Mouse (Mus musculus) MN1 (cell line): ENCODE data around the gene Trip10.

Experiments
- DNase-seq: peaks from one replicate; pipeline ENCODE4 v3.0.0-alpha.2; 2016; ENCODE audit warnings: low spot score

The Trip10 gene

DNA sequence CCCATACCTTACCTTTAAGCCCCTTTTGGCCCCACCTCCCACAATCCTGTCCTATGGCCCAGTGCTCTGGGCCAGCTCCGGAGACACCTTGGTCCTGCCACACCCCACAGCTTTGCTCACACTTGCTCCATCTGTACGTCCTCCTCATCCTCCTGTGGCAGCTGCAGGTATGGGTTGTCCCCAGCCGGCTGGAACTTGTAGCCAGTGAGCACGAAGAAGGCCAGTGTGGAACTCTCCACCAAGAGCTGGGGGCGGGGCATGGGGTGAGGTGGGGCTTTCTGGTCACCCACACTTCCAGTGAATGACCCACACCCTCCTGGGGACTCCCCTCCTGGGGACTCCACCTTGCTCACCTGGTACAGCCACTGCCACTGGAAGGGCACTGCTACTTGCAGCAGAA is 13.5 kb upstream of the Trip10 start:
- DNase-seq: no peak

DNA sequence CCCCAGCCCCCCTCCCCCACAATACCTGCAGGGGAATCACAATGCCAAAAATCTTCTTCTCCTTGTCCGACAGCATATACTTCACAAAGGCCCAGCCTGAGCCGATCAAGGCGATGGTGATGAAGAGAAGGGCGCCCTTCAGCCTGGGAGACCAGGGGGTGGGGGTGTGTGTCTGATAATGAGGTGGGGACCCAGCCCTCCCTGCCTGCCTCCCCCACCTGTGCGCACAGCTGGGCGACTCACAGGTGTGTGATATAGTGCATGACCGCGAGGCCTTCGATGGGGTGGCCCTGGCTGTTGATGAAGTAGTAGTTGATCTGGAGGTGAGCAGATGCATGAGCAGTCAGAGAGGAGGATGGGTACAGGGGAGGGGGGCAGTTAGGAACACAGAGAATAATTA is 12.1 kb upstream of the Trip10 start:
- no peak for DNase-seq

DNA sequence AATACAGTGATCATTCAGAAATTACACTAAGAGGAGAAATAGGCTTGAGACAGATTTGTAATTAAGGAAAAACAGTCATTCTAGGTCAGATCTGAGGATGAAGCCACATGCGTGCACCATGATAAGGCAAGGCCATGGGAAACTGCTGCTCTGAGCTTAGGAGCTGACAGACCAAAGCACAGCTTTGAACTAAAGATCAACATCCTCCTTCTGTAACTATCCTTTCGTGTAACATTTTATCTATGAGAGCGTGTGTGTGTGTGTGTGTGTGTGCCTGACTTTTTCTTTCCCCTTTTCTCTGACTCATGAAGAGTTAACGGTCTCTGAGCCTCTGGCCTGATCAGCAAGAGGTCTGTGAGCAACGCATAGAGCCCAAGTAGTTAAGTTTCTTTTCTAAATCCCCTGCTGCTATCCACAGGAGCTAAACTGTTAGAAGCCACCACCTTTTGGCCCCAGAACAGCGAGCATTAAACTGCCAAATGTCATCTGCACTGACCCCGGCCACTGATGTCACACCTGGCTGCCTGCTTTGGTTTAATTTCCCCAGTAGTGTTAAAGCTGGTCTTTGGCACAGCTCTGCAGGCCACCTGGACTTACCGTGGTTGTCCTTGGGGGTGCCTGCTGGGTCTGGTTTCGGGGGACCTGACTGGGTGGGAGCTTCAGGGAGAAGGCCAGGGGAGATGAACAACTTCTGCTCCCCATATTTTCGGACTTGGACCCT is 5.4 kb upstream of the Trip10 start:
- DNase-seq: no peak

GRCm38 (mm10) chr17:57245311-57245929 is 3.8 kb upstream of the Trip10 start:
- no peak for DNase-seq

DNA sequence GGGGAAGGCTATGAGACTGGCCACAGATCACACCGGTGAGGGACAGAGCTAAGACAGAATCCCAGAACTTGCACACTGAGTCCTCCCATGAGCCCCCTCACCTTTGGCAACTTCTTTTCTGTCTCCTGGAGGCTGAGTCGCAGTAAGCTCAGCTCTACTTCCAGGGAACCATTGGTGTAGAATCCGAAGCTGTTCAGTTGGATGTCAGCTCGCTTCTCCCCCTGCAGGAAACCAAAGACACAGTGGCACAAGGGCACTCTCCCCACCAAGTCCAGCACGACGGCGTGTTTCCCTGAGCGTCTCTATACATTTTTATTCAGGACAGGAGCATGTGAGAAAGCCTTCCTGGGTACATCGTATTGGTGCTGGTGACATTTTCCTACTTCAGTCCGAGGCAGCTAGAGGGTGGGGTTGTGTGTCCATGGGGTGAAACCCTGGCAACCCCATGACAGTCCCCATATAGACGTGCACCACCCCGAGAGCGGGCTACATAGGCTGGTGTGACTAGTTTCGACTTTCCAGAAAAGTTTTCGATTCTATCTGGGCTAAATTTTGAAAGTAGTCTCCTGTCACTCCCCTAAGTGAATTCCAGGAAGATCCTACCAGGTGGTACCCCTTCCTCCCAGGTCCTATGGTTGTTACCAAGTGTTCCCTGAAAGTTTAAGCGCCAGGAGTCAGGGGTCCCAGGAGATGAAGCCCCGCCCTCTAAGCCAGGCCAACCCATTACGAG is 2.4 kb upstream of the Trip10 start:
- DNase-seq: peak; percentile 63

DNA sequence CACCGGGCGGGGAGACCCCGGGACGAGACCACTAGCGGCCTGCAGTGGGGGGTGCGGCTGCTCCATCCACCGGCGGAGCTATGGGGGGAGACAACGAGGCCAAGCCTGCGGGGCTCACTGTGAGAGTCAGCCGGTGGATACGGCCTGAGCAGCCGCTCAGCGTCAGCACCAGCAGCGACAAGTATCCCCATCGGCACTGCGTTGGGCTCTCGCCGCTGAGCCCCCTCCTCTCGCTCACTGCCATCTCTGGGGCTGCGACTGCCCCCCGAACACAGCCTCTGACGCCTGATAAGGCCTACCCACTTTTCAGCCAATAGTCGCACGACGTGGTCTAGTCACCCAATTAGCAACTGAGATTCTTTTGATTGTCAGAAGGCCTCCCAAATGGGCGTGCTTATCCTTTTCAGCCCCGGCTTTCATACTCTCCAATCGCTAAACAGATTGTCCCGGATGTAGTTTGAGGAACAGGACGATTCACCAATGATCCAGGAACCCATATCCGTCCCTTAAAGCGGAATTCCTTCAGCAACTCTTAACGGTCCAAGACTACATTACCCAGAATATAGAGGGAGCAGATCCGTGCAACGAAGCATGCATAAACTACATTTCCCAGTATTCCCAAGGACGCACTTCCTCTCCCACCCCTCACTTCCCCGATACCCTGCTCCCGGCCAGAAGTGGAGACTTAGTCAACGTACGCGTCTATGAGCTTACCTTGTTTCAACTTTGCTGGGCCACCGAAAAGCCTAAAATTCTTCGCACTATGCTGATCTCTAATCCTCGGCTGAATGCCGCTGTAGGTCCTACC is 1.7 kb upstream of the Trip10 start:
- peak; percentile 100 for DNase-seq

GRCm38 (mm10) chr17:57248201-57248699 is 1.0 kb upstream of the Trip10 start, which contains the start of gene Gpr108:
Gene Gpr108 (minus strand): TSS chr17:57248446.
- peak; percentile 95 for DNase-seq

DNA sequence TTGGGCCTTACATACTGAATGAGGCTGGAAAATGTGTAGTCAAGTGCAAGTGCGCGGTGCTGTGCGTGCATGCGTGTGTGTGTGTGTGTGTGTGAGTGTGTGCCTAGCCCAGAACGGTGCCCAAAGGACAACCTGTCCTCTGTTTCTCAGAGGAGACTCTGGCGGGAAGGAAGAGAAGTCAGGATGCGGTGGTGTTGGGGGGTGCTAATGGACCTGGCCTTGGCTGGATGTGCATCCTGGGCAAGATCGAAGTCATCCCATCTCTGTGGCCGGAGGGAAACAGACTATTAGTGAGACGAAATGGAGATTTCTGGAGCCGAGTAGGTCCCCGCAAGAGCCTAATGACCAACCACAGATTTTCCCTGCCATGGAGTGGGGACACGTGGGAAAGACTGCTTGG is 484 bp upstream of the Trip10 start:
- no peak for DNase-seq

DNA sequence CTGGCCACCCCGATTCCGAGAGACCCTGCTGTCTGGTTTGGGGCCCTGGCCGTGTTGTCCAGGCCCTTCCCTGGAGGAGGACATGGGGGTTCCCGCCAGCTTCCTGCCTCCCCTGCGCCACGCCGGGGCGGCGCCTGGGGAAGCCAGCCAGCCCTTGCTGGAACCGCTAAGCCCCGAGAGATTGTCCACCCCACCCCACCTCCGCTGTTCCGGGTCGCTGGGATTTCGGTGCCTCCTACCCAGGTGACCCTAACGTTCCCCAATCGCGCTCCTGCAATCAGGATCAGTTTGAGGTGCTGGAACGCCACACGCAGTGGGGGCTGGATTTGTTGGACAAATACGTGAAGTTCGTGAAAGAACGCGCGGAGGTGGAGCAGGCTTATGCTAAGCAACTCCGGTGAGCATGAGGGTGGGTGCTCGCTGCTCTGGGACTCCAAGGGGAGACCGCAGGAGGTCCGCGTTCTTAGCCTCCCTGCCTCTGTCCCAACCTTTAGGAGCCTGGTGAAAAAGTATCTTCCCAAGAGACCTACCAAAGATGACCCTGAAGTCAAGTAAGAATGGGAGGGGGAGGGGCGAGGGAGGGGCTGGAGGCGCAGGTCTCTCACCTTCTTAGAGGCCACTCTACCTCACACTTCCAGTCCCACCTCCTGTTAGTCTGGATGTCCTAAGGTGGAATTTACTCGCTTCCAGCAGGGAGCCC is 1.4 kb downstream of the Trip10 start:
- no peak for DNase-seq

GRCm38 (mm10) chr17:57251431-57251830 is 2.2 kb downstream of the Trip10 start:
- no peak for DNase-seq

- no peak for DNase-seq
Measured at GRCm38 (mm10) chr17:57253306-57253705, 4.1 kb downstream of the Trip10 start.

DNA sequence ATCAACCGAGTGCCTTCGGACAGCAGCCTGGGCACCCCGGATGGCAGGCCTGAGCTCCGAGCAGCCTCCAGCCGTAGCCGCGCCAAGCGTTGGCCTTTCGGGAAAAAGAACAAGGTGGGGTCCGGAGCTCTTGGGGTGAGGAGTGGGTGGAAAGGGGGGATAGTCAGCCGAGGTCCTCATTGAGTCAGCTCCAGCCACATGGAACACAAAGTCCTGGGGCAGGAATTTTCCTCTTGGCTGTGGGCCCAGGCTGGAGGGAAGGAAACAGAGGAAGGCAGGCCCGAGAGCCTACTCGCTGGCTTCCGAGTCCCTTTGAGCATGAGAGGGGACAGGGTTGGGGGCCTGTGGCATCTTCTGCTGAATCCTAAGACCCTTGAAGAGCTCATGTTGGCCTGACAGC is 6.1 kb downstream of the Trip10 start:
- no peak for DNase-seq

DNA sequence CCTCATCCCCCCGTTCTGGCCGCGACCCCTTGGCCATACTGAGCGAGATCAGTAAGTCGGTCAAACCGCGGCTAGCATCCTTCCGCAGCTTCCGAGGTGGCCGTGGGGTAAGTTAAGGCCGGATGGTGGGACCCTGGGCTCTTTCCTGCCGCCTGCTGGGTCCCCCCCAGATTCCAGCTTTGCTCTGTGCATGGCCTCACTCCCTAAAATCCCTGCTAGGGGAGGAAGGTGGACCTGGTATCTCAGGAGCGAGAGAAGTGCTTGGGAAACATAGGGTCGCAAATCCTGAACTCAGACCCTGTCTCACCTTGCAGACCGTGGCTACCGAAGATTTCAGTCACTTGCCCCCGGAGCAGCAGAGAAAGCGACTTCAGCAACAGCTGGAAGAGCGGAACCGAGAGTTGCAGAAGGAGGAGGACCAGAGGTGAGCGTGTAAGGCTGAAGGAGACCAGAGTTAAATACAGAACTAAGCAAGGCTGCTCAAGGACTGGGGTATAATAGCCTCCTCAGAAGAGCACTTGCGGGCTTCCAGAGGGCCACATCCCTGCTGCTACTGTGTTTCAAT is 7.7 kb downstream of the Trip10 start:
- no peak for DNase-seq

DNA sequence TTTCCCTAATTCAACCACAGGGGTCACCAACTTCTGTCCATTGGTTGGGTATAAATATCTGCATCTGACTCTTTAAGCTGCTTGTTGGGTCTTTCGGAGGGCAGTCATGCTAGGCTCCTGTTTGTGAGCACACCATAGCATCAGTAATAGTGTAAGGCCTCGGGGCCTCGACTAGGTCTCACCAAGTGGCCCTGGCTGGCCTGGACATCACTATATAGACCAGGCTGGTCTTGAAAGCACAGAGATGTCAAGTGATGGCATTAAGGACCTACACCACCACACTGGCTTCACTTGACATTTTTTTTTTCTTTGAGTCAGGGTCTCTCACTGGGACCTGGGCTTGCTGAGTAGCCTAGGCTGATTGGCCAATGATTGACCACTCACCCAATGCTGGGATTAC is 8.9 kb downstream of the Trip10 start:
- no peak for DNase-seq

GRCm38 (mm10) chr17:57259742-57260141 is 10.5 kb downstream of the Trip10 start:
- DNase-seq: no peak

DNA sequence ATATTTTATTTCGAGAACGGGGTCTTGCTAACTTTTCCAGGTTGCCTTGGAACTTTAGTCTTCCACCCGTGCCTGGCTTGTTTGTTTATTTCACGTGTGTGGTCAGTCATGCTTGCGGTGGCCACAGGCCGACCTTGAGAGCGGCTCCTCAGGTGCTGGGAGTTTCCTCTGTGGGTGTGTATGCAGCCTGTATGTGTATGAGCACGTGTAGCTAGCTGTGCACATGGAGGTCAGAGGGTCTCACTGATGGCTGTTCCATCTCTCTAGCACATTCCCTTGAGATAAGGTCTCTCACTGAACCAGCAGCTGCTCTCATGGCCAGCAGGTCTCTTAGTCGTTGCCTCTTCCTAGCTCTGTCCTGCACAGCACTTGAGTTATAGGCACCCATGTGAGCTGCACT is 11.1 kb downstream of the Trip10 start:
- DNase-seq: no peak

DNA sequence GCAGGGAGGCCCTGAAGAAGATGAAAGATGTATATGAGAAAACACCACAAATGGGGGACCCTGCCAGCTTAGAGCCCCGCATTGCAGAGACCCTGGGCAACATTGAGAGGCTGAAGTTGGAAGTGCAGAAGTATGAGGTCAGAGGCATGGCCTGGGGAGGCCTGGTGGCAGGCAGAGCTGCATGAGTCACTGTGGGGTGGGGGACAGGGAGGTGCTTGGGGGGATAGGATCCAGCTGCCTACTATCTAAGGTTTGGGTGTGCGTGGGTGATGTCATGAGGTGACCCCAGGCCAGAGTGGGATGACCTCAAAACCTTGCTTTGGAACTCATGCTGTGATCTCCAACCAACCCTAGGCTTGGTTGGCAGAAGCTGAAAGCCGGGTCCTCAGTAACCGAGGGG is 12.0 kb downstream of the Trip10 start:
- DNase-seq: no peak

DNA sequence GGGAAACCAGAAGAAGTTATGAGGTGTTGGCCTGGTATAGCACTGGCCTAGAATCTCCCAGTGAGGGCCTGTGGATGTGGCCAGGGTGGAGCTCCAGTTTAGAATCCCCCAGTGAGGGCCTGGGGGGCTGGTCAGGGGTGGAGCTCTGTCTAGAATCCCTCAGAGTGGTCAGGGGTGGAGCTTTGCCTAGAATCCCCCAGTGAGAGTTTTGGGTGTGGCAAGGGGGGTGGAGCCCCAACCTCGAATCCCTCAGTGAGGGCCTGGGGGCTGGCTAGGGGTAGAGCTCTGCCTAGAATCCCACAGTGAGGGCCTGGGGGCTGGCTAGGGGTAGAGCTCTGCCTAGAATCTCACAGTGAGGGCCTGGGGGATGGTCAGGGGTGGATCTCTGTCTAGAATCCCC is 12.5 kb downstream of the Trip10 start:
- no peak for DNase-seq

DNA sequence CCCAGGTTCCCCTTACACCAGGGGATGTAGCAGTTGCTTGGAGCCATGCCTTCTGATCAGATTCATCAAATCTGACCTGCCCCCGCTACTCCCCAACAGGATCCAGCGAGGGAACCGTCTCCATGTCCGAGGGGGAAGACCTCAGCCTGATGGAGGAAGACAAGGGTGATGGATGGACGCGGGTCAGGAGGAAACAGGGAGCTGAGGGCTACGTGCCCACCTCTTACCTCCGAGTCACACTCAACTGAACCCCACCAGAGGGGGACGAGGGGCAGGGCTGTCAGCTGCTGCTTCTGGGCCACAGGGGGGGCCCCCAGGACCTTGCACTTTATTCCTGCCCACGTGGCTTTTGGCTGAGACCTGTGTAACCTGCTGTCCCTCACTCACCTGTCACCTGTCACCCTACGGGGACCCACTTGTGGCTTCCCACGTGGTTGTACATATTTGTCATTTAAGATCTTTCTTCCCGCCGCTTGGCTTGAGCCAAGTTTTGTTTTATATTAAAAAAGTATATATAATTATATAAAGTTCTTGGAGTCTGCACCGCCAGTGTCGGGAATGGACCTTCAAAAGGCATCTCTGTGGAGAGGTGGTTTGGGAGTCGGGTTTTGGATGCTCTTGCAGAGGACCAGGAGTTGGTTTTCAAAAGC is 13.8 kb downstream of the Trip10 start:
- DNase-seq: no peak

- DNase-seq: no peak
Measured at GRCm38 (mm10) chr17:57264164-57264563, 14.9 kb downstream of the Trip10 start.
